Mouse (Mus musculus) gastrocnemius, postnatal 36 days (tissue): ENCODE measurements around the gene Pdzd3. TPM values are rescaled to one million over a fixed set of nuclear protein-coding genes. Genes with fewer than 3 reads are reported as not detected.

ENCODE experiments used
- DNase-seq, 2 experiments: peaks; one replicate each; pipeline ENCODE4 v3.0.0; 2022
- intact Hi-C: fragments of 180-260 bp; cut with DNase I; formaldehyde crosslinking; loops from one replicate; pipeline ENCODE4 v1.15.1; 2025
- total RNA-seq, 2 experiments: library from RNA; stranded (reverse); gene quantifications; 2 replicates each; pipeline ENCODE4 v1.2.3; 2021

Pdzd3 gene
- total RNA-seq, 2 experiments from 2014 or later: 0.44 to 1.4 TPM

DNA sequence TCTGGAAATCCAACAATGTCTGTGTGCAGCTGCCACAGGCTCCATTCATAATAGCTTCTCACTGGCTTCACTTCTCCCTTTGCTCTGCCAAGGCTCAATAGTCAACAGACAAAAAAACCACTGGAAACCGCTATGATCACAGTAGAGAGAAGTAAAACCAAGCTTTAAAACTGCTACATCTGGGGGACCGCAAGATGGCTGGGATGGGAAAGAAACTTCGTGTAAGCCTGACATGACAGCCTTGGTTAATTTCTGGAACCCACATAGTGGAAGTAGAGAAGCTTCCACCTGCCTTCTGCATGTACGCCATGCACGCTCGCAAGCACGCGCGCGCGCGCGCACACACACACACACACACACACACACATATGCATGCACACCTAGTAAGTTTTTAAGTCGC is 37.7 kb downstream of the Pdzd3 start:
- intact Hi-C loops: no loop called here
- no peak for DNase-seq

DNA sequence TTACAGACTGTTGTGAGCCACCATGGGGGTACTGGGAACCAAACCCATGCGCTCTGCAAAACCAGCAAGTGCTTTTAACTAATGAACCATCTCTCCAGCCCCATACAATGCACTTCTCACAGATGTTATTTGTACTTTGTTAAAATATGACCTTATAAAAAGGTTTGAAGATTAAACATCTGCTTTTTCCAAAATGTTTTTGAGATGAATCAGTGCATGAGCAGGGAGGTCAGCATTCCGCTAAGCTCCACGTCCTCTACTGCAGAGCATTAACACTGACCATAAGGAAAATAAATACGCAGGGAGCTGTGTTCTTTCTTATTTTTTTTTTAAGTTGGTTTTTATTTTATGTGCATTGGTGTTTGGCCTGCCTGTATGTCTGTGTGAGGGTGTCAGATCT is 38.9 kb downstream of the Pdzd3 start:
- intact Hi-C loops: no loop called here
- no peak for DNase-seq

DNA sequence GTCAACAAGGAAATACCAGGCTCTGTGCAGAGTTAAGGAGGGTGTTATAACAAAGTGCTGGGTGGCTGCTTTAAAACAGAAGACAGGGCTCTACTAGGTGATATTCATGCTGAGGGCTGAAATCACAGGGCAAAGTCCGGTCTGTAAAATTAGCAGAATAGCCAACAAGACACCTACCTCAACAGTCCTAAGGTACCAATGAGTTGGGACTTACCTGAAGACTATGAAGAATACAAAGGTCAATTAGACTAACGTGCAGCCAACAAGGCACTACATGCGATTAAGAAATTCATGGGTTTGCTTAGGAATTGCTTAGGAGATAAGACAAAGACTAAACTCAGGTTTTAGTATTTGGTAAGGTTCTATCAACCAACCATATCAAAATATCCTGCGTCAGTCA is 41.9 kb downstream of the Pdzd3 start:
- no peak for DNase-seq
- intact Hi-C loops: no loop called here

DNA sequence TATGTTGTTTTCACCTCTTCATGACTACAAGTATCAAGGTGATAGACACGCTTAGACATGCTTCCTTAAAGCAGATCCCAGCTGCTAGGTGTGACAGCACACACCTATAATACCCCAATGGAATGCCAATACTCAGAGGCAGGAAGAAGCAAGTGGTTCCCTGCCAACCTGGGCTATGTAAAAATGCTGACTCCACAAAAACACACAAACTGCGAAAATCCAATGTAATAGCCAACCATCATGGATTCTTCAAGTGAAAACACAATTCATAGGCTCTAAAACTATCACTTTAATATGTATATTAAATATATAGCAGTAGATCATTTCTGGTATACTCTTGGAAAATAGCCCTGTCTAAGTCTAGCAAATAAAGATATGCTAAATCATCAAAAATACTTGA is 43.4 kb downstream of the Pdzd3 start:
- intact Hi-C loops: no loop called here
- DNase-seq: no peak

DNA sequence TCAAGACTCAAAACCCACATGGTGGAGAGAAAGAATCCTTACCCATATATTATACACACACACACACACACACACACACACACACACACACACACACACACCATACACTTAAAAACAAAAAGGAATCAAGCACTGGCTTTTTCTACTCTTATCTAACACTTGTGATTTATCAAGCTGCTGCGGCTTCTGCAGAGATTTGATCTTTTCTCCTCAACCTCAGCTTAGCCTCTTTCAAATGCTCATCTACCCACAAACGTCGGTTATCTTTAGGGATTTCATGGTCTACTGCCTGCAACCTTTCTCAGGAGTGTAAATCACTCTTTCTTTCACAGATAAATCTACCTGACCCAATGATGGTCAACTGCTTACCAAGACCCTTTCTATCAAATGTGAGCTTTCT is 50.8 kb downstream of the Pdzd3 start:
- intact Hi-C loops: no loop called here

DNA sequence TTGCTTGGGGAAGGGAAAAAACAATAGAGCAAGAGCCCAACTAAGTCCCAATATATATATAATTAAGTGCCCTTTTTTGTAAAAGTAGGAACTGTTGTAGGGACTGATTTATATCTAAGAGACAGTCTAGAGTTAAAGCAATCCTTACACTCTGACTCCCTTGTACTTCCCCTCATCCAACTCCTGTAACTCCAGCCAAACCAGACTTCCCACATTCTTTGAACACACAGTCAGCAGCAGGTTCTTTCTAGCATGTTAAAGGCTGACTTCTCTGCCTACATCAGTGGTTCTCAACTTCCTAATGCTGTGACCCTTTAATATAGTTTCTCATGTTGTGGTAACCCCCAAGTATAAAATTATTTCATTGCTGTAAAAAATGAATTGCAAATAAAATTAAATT is 51.7 kb downstream of the Pdzd3 start:
- intact Hi-C loops: no loop called here

More for the DNA sequence above, 50.8 kb downstream of the Pdzd3 start:
- no peak for DNase-seq

DNA sequence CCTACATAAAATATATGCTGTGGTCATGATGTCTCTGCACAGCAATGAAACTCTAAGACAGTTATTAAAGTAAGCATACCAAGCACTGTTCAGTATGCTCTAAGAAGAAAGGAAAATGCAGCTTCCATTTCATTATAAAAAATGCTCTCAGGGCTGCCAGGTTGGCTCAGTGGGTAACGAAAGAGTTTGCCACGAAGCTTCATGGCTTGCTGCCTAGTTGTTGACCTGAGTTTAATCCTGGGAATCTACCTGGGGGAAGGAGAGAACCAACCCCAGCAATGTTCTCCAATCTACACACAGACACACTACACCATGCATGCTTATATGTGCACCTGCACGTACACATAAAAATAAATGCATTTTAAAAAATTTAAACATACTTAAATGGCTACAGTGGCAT is 52.1 kb downstream of the Pdzd3 start:
- no peak for DNase-seq
- intact Hi-C loops: no loop called here

More for the DNA sequence above, 51.7 kb downstream of the Pdzd3 start:
- no peak for DNase-seq

Other genes starting within 250 kb of the Pdzd3 start
- 10 to 100 TPM; 13.2 to 18.7 TPM for gene Thy1, start 208.1 kb downstream of the Pdzd3 start, total RNA-seq
- 100 to 1,000 TPM; 236 to 254 TPM for gene Usp2, start 184.4 kb downstream of the Pdzd3 start, total RNA-seq
- not detected for gene Mfrp, start 149.7 kb downstream of the Pdzd3 start, total RNA-seq
- gene C1qtnf5, start 144.2 kb downstream of the Pdzd3 start, total RNA-seq: 1 to 10 TPM; 6.7 to 9.6 TPM
- 1 to 10 TPM in 1 of 2 experiments, under 1 TPM in 1; 0.57 to 1.3 TPM for gene Gm49380, start 138.0 kb downstream of the Pdzd3 start, total RNA-seq
- 1 to 10 TPM; 2.1 to 3.6 TPM for gene Rnf26, start 138.0 kb downstream of the Pdzd3 start, total RNA-seq
- 10 to 100 TPM; 24.2 to 31.2 TPM for gene Mcam, start 117.0 kb downstream of the Pdzd3 start, total RNA-seq
- gene Cbl, start 17.4 kb downstream of the Pdzd3 start, total RNA-seq: 10 to 100 TPM in 1 of 2 experiments, 1 to 10 TPM in 1; 7.8 to 10.4 TPM
- gene Ccdc153, start 10.8 kb downstream of the Pdzd3 start, total RNA-seq: not detected
- gene Nlrx1, start 17.1 kb upstream of the Pdzd3 start, total RNA-seq: 10 to 100 TPM; 22.4 to 22.6 TPM
- gene Abcg4, start 37.1 kb upstream of the Pdzd3 start, total RNA-seq: under 1 TPM; 0.48 to 0.74 TPM
- gene Hinfp, start 54.2 kb upstream of the Pdzd3 start, total RNA-seq: 1 to 10 TPM; 4.9 to 6.0 TPM
- gene C2cd2l, start 68.8 kb upstream of the Pdzd3 start, total RNA-seq: 10 to 100 TPM; 12.8 to 14.2 TPM
- 10 to 100 TPM; 11.9 to 12.7 TPM for gene Dpagt1, start 74.5 kb upstream of the Pdzd3 start, total RNA-seq
- gene H2afx, start 83.2 kb upstream of the Pdzd3 start, total RNA-seq: 10 to 100 TPM in 1 of 2 experiments, 1 to 10 TPM in 1; 10.0 to 12.9 TPM
- gene Hmbs, start 92.8 kb upstream of the Pdzd3 start, total RNA-seq: 10 to 100 TPM; 19.7 to 21.2 TPM
- 10 to 100 TPM; 15.4 to 16.2 TPM for gene Vps11, start 110.2 kb upstream of the Pdzd3 start, total RNA-seq
- gene Hyou1, start 128.0 kb upstream of the Pdzd3 start, total RNA-seq: 10 to 100 TPM; 25.0 to 26.0 TPM
- 100 to 1,000 TPM; 149 to 161 TPM for gene Slc37a4, start 145.4 kb upstream of the Pdzd3 start, total RNA-seq
- gene Rps25, start 155.7 kb upstream of the Pdzd3 start, total RNA-seq: 100 to 1,000 TPM; 584 to 735 TPM
- gene Trappc4, start 156.1 kb upstream of the Pdzd3 start, total RNA-seq: 10 to 100 TPM; 13.2 to 16.1 TPM
- gene Ccdc84, start 167.1 kb upstream of the Pdzd3 start, total RNA-seq: 1 to 10 TPM; 5.0 to 5.3 TPM
- not detected for gene Foxr1, start 189.7 kb upstream of the Pdzd3 start, total RNA-seq
- not detected for gene Upk2, start 203.5 kb upstream of the Pdzd3 start, total RNA-seq
- 10 to 100 TPM; 25.7 to 42.5 TPM for gene Bcl9l, start 231.4 kb upstream of the Pdzd3 start, total RNA-seq